Mouse (Mus musculus) hindbrain, postnatal 0 days (tissue): Measurements from ENCODE around the gene Terb2. TPM values are rescaled to one million over a fixed set of nuclear protein-coding genes. Genes with fewer than 3 reads are reported as not detected.

ENCODE experiments used
- ATAC-seq: fragments of 200-750 bp; cut with Nextera tagmentation; 2 replicates; pipeline ENCODE4 v1.8.0; 2017; ENCODE audit warnings: mild to moderate bottlenecking, moderate TSS enrichment, moderate library complexity
- DNase-seq: peaks from one replicate; pipeline ENCODE4 v3.0.0-alpha.2; 2015; ENCODE audit warnings: low spot score
- H3K27ac ChIP-seq: fragments of 300-500 bp; sonication (generic); 2 replicates; pipeline ENCODE4 v1.5.1; 2014; ENCODE audit warnings: mild to moderate bottlenecking
- H3K27me3 ChIP-seq: fragments of 300-500 bp; sonication (generic); 2 replicates; pipeline ENCODE4 v1.6.1; 2014; ENCODE audit warnings: low read length, mixed read lengths; ENCODE audit not compliant: insufficient read depth
- H3K36me3 ChIP-seq: fragments of 300-500 bp; sonication (generic); 2 replicates; pipeline ENCODE4 v1.6.1; 2014; ENCODE audit warnings: low read length, mixed read lengths; ENCODE audit not compliant: insufficient read depth
- H3K4me1 ChIP-seq: fragments of 300-500 bp; sonication (generic); 2 replicates; pipeline ENCODE4 v1.6.1; 2014; ENCODE audit warnings: antibody characterized with exemption, low read length, mixed read lengths; ENCODE audit not compliant: insufficient read depth
- H3K4me2 ChIP-seq: fragments of 300-500 bp; sonication (generic); 2 replicates; pipeline ENCODE4 v1.6.1; 2014; ENCODE audit warnings: low read depth, mild to moderate bottlenecking, low read length, moderate library complexity, mixed read lengths
- H3K4me3 ChIP-seq: fragments of 300-500 bp; sonication (generic); 2 replicates; pipeline ENCODE4 v1.5.1; 2014; ENCODE audit warnings: low read length
- H3K9ac ChIP-seq: fragments of 300-500 bp; sonication (generic); replicated peaks from 2 replicates; pipeline ENCODE4 v1.6.1; 2014; ENCODE audit warnings: mild to moderate bottlenecking, low read length, moderate library complexity, mixed read lengths
- H3K9me3 ChIP-seq: fragments of 300-500 bp; sonication (generic); 2 replicates; pipeline ENCODE4 v1.6.1; 2016; ENCODE audit warnings: low read length, mixed read lengths
- CTCF ChIP-seq: IDR thresholded peaks from 2 replicates; pipeline ENCODE4 v1.5.1; 2016; ENCODE audit warnings: antibody characterized with exemption, control low read depth, low read depth
- WGBS: fragments of 180-500 bp; shearing (Covaris S2); extraction: QIAGEN DNeasy Blood & Tissue Kit; methylation state at CpG from one replicate; pipeline ENCODE4 v1.1.7; 2014; 5-methylcytosine and 5-hydroxymethylcytosine counted together
- polyA plus RNA-seq: library from polyadenylated mRNA; unstranded; fragments of >200 nt; fragmentation: Nextera tagmentation; extraction: Ambion mirVana; gene quantifications from 2 replicates; pipeline ENCODE4 v1.2.1, GENCODE M21; 2015
- total RNA-seq: library from RNA; depleted of rRNA; stranded (reverse); fragments of >200 nt; gene quantifications from 2 replicates; pipeline ENCODE4 v1.2.3, GENCODE M21; 2014; rRNA removed

Terb2 gene
- total and polyA plus RNA-seq, 2 experiments from 2014 or later = not detected

- DNase-seq = no peak
- WGBS = 96% methylated on average over 5 of the region's 5 CpGs
Measured at GRCm38 (mm10) chr2:122255997-122256396, 69.9 kb downstream of the Terb2 start.

More at GRCm38 (mm10) chr2:122255997-122256396, 69.9 kb downstream of the Terb2 start:
- Histone ChIP-seq H3K9me3 (no peaks in the 10 kb centered on the region), H3K4me3 (no peak overlapping the region), H3K27ac (no peak overlapping the region), H3K9ac (no peak overlapping the region), H3K4me2 (no peak overlapping the region), H3K27me3 (no peaks in the 10 kb centered on the region), H3K4me1 (no peaks in the 10 kb centered on the region), H3K36me3 (no peaks in the 10 kb centered on the region)
- ATAC-seq = no peak
- TF ChIP-seq CTCF = no peak

Other genes starting within 250 kb of the Terb2 start
- 32.0 and 40.2 TPM in 2 replicates for gene Ctdspl2, start 230.3 kb upstream of the Terb2 start, total RNA-seq
- gene Ctdspl2, start 230.3 kb upstream of the Terb2 start, polyA plus RNA-seq = 32.6 and 33.6 TPM in 2 replicates
- 0.05 and 0.61 TPM in 2 replicates for gene Mageb3, start 230.2 kb upstream of the Terb2 start, total RNA-seq
- 0.10 and 0.15 TPM in 2 replicates for gene Mageb3, start 230.2 kb upstream of the Terb2 start, polyA plus RNA-seq
- 16.7 and 22.1 TPM in 2 replicates for gene Eif3j1, start 157.7 kb upstream of the Terb2 start, total RNA-seq
- 12.7 and 13.0 TPM in 2 replicates for gene Eif3j1, start 157.7 kb upstream of the Terb2 start, polyA plus RNA-seq
- gene Spg11, start 67.9 kb upstream of the Terb2 start, total RNA-seq = 19.9 and 21.9 TPM in 2 replicates
- 4.3 and 4.5 TPM in 2 replicates for gene Spg11, start 67.9 kb upstream of the Terb2 start, polyA plus RNA-seq
- gene B2m, start 38.6 kb upstream of the Terb2 start, total RNA-seq = 101 and 111 TPM in 2 replicates
- gene B2m, start 38.6 kb upstream of the Terb2 start, polyA plus RNA-seq = 208 and 216 TPM in 2 replicates
- not detected in 2 replicates for gene Trim69, start 25.6 kb upstream of the Terb2 start, total RNA-seq
- gene Trim69, start 25.6 kb upstream of the Terb2 start, polyA plus RNA-seq = not detected in 2 replicates
- gene Patl2, start 83 bp upstream of the Terb2 start, total RNA-seq = not detected in 2 replicates
- gene Patl2, start 83 bp upstream of the Terb2 start, polyA plus RNA-seq = 0.09 and 0.19 TPM in 2 replicates
- gene Sord, start 48.5 kb downstream of the Terb2 start, total RNA-seq = 24.1 and 26.7 TPM in 2 replicates
- 26.8 and 28.2 TPM in 2 replicates for gene Sord, start 48.5 kb downstream of the Terb2 start, polyA plus RNA-seq
- 0.16 TPM in 1 of 2 replicates, not detected in the other for gene Duox2, start 112.2 kb downstream of the Terb2 start, total RNA-seq
- gene Duox2, start 112.2 kb downstream of the Terb2 start, polyA plus RNA-seq = 0.05 TPM in 1 of 2 replicates, not detected in the other
- 0.37 and 0.93 TPM in 2 replicates for gene Duoxa2, start 112.6 kb downstream of the Terb2 start, total RNA-seq
- 0.38 and 0.73 TPM in 2 replicates for gene Duoxa2, start 112.6 kb downstream of the Terb2 start, polyA plus RNA-seq
- gene Duoxa1, start 127.5 kb downstream of the Terb2 start, total RNA-seq = not detected in 2 replicates
- gene Duoxa1, start 127.5 kb downstream of the Terb2 start, polyA plus RNA-seq = 0.35 TPM in 2 replicates
- gene Duox1, start 129.4 kb downstream of the Terb2 start, total RNA-seq = 0.10 and 0.11 TPM in 2 replicates
- gene Duox1, start 129.4 kb downstream of the Terb2 start, polyA plus RNA-seq = 0.10 and 0.14 TPM in 2 replicates
- 131 and 134 TPM in 2 replicates for gene Shf, start 182.9 kb downstream of the Terb2 start, total RNA-seq
- gene Shf, start 182.9 kb downstream of the Terb2 start, polyA plus RNA-seq = 12.2 and 13.0 TPM in 2 replicates
- gene Slc28a2, start 240.2 kb downstream of the Terb2 start, total RNA-seq = 0.16 TPM in 1 of 2 replicates, not detected in the other
- 0.13 TPM in 1 of 2 replicates, not detected in the other for gene Slc28a2, start 240.2 kb downstream of the Terb2 start, polyA plus RNA-seq